Mouse (Mus musculus) liver, postnatal 0 days (tissue): ENCODE data around the gene Mospd3.

Source experiments
- CTCF ChIP-seq: sonication (generic); IDR thresholded peaks from 2 replicates; pipeline ENCODE4 v1.5.1; 2016; ENCODE audit warnings: antibody characterized with exemption, low read depth
- EP300 ChIP-seq: IDR thresholded peaks from 2 replicates; pipeline ENCODE4 v1.6.1; 2016; ENCODE audit warnings: antibody characterized with exemption, low read depth, mild to moderate bottlenecking

DNA sequence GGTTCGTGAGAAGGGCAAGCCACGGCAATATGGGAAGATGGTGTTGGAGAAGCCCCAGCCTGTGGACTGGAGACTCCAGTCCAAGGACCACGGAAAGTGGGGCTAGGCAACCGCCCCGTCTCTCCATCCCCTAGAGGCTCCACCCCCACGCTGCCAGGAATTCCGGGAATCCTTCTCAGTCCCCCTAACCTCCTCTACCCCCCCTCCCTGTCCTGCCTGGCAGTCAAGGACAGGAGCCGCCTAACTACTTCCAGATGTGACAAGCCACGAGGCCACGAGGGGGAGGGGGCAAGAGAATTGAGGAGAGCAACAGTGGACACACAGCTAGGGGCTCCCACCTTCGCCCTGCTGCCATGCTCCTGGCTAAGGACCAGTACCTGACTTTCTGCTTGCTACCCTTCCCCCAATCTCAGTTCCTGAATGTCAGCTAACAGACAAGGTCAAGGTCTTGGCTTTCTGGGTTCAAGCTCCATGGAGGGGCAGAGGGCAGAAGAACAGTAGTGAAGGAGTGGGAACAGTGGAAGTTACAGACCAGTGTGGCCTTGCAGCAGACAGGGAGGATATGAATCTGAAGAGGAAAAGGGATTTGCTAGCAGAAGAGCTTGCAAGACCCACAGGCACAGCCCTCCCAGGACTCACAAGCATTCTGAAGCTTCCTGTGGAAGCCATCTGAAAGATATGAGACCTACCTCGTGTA lies 9.8 kb upstream of the Mospd3 start:
- TF ChIP-seq CTCF (no peak), EP300 (no peak)
